Mouse (Mus musculus) neural tube, embryonic 12.5 days (tissue): Measurements from ENCODE around the gene Irs2. TPM values are rescaled to one million over a fixed set of nuclear protein-coding genes. Genes with fewer than 3 reads are reported as not detected.

Experiments used
- ATAC-seq: fragments of 200-750 bp; cut with Nextera tagmentation; 2 replicates; pipeline ENCODE4 v1.8.0; 2017; ENCODE audit warnings: low read depth, mild to moderate bottlenecking, moderate TSS enrichment, moderate library complexity; ENCODE audit not compliant: low FRiP score
- H3K27ac ChIP-seq: fragments of 300-500 bp; sonication (generic); 2 replicates; pipeline ENCODE4 v1.5.1; 2016
- H3K27me3 ChIP-seq: fragments of 300-500 bp; sonication (generic); replicated peaks from 2 replicates; pipeline ENCODE4 v1.6.1; 2016; ENCODE audit warnings: mild to moderate bottlenecking
- H3K36me3 ChIP-seq: fragments of 300-500 bp; sonication (generic); 2 replicates; pipeline ENCODE4 v1.6.1; 2016; ENCODE audit warnings: mild to moderate bottlenecking
- H3K4me1 ChIP-seq: fragments of 300-500 bp; sonication (generic); 2 replicates; pipeline ENCODE4 v1.6.1; 2016
- H3K4me2 ChIP-seq: fragments of 300-500 bp; sonication (generic); replicated peaks from 2 replicates; pipeline ENCODE4 v1.6.1; 2016; ENCODE audit warnings: mild to moderate bottlenecking
- H3K4me3 ChIP-seq: fragments of 300-500 bp; sonication (generic); 2 replicates; pipeline ENCODE4 v1.5.1; 2016
- H3K9ac ChIP-seq: fragments of 300-500 bp; sonication (generic); 2 replicates; pipeline ENCODE4 v1.6.1; 2016; ENCODE audit warnings: mild to moderate bottlenecking
- H3K9me3 ChIP-seq: fragments of 300-500 bp; sonication (generic); 2 replicates; pipeline ENCODE4 v1.6.1; 2016; ENCODE audit warnings: mild to moderate bottlenecking
- WGBS: fragments of 180-500 bp; shearing (Covaris S2); methylation state at CpG from one replicate; pipeline ENCODE4 v1.1.7; 2016; 5-methylcytosine and 5-hydroxymethylcytosine counted together
- polyA plus RNA-seq: library from polyadenylated mRNA; unstranded; fragments of >200 nt; fragmentation: Nextera tagmentation; extraction: Ambion mirVana; gene quantifications from 2 replicates; pipeline ENCODE4 v1.2.1, GENCODE M21; 2016

The Irs2 gene
- polyA plus RNA-seq, 1 experiment from 2014 or later: 9.5 TPM

GRCm38 (mm10) chr8:11036790-11037189, 28.5 kb upstream of the Irs2 start:
- Histone ChIP-seq H3K9me3 (no peaks in the 10 kb centered on the region), H3K4me3 (no peak overlapping the region), H3K4me1 (peaks cover 9% of the 10 kb centered on the region), H3K27ac (no peak overlapping the region), H3K9ac (no peak overlapping the region), H3K27me3 (no peaks in the 10 kb centered on the region), H3K4me2 (no peak overlapping the region), H3K36me3 (no peaks in the 10 kb centered on the region)
- WGBS: 89% methylated on average over 3 of the region's 3 CpGs
- 0 out of 2 replicates have a peak, but pooled peaks have one; percentile 15 for ATAC-seq

- Histone ChIP-seq H3K36me3 (no peaks in the 10 kb centered on the region), H3K27ac (no peak overlapping the region), H3K27me3 (no peaks in the 10 kb centered on the region; the same call in 1 of the 2 replicates), H3K4me3 (no peak overlapping the region), H3K4me1 (peaks cover 9% of the 10 kb centered on the region), H3K4me2 (peak overlapping the region; percentile 44), H3K9ac (no peak overlapping the region), H3K9me3 (no peaks in the 10 kb centered on the region)
- WGBS: 13% methylated on average over 19 of the region's 19 CpGs
- peak; percentile 79 for ATAC-seq
Observed at GRCm38 (mm10) chr8:11035628-11036416, 27.6 kb upstream of the Irs2 start.

GRCm38 (mm10) chr8:11024871-11025270, 16.6 kb upstream of the Irs2 start:
- ATAC-seq: no peak

GRCm38 (mm10) chr8:11020949-11021572, 12.8 kb upstream of the Irs2 start:
- Histone ChIP-seq H3K9ac (no peak overlapping the region), H3K4me3 (no peak overlapping the region), H3K36me3 (no peaks in the 10 kb centered on the region), H3K4me1 (no peaks in the 10 kb centered on the region), H3K9me3 (no peaks in the 10 kb centered on the region), H3K27me3 (no peaks in the 10 kb centered on the region), H3K4me2 (no peak overlapping the region), H3K27ac (no peak overlapping the region)
- 93% methylated on average over 9 of the region's 9 CpGs for WGBS
- ATAC-seq: no peak

More at GRCm38 (mm10) chr8:11024871-11025270, 16.6 kb upstream of the Irs2 start:
- Histone ChIP-seq H3K27me3 (no peaks in the 10 kb centered on the region), H3K4me1 (no peaks in the 10 kb centered on the region), H3K9ac (no peak overlapping the region), H3K4me3 (no peak overlapping the region), H3K27ac (no peak overlapping the region), H3K9me3 (no peaks in the 10 kb centered on the region), H3K36me3 (no peaks in the 10 kb centered on the region), H3K4me2 (no peak overlapping the region)
- WGBS: 66% methylated on average over 3 of the region's 3 CpGs

- ATAC-seq: no peak
- Histone ChIP-seq H3K9ac (no peak overlapping the region), H3K27ac (no peak overlapping the region), H3K4me2 (no peak overlapping the region), H3K4me3 (no peak overlapping the region), H3K4me1 (peaks cover 9% of the 10 kb centered on the region), H3K9me3 (no peaks in the 10 kb centered on the region), H3K27me3 (no peaks in the 10 kb centered on the region), H3K36me3 (no peaks in the 10 kb centered on the region)
- 85% methylated on average over 3 of the region's 3 CpGs for WGBS
Observed at GRCm38 (mm10) chr8:11015622-11016021, 7.4 kb upstream of the Irs2 start.

GRCm38 (mm10) chr8:11013258-11013657, 5.0 kb upstream of the Irs2 start:
- no peaks in the 10 kb centered on the region for H3K36me3 ChIP-seq
- H3K27me3 ChIP-seq: no peaks in the 10 kb centered on the region
- no peak overlapping the region for H3K9ac ChIP-seq
- 2% methylated on average over 6 of the region's 6 CpGs for WGBS
- peaks cover 18% of the 10 kb centered on the region for H3K4me1 ChIP-seq
- no peak overlapping the region for H3K4me2 ChIP-seq
- H3K27ac ChIP-seq: no peak overlapping the region
- no peak overlapping the region for H3K4me3 ChIP-seq
- no peaks in the 10 kb centered on the region for H3K9me3 ChIP-seq
- ATAC-seq: no peak

- Histone ChIP-seq H3K9ac (no peak overlapping the region), H3K27ac (no peak overlapping the region), H3K9me3 (no peaks in the 10 kb centered on the region), H3K36me3 (no peaks in the 10 kb centered on the region), H3K4me3 (no peak overlapping the region), H3K27me3 (no peaks in the 10 kb centered on the region), H3K4me2 (no peak overlapping the region), H3K4me1 (peaks cover 18% of the 10 kb centered on the region)
- 81% methylated on average over 3 of the region's 3 CpGs for WGBS
- ATAC-seq: no peak
Observed at GRCm38 (mm10) chr8:11011787-11012485, 3.7 kb upstream of the Irs2 start.

- ATAC-seq: no peak
- peak overlapping the region; percentile 81; the same call in 1 of the 2 replicates for H3K4me2 ChIP-seq
- peaks cover 27% of the 10 kb centered on the region for H3K4me1 ChIP-seq
- no peaks in the 10 kb centered on the region for H3K27me3 ChIP-seq
- H3K36me3 ChIP-seq: 0 out of 2 replicates have a peak, but pooled peaks cover 2% of the 10 kb centered on the region
- H3K27ac ChIP-seq: no peak overlapping the region
- no peak overlapping the region for H3K9ac ChIP-seq
- no peaks in the 10 kb centered on the region for H3K9me3 ChIP-seq
- WGBS: 15% methylated on average over 11 of the region's 11 CpGs
- H3K4me3 ChIP-seq: no peak overlapping the region
Observed at GRCm38 (mm10) chr8:11010913-11011605, 2.8 kb upstream of the Irs2 start.

GRCm38 (mm10) chr8:11010398-11010797, 2.1 kb upstream of the Irs2 start:
- Histone ChIP-seq H3K9ac (no peak overlapping the region), H3K4me2 (peak overlapping the region; percentile 81; the same call in 1 of the 2 replicates), H3K4me3 (no peak overlapping the region), H3K27me3 (no peaks in the 10 kb centered on the region), H3K4me1 (peaks cover 33% of the 10 kb centered on the region), H3K36me3 (peaks cover 4% of the 10 kb centered on the region; the same call in 1 of the 2 replicates), H3K27ac (no peak overlapping the region), H3K9me3 (no peaks in the 10 kb centered on the region)
- 48% methylated on average over 11 of the region's 11 CpGs for WGBS
- no peak for ATAC-seq

GRCm38 (mm10) chr8:11009431-11010071, 1.3 kb upstream of the Irs2 start:
- peak overlapping the region; percentile 88 for H3K4me3 ChIP-seq
- peak overlapping the region; percentile 89 for H3K9ac ChIP-seq
- H3K36me3 ChIP-seq: peaks cover 4% of the 10 kb centered on the region; the same call in 1 of the 2 replicates
- peak; percentile 54 for ATAC-seq
- peak overlapping the region; percentile 95 for H3K27ac ChIP-seq
- no peaks in the 10 kb centered on the region for H3K9me3 ChIP-seq
- H3K27me3 ChIP-seq: no peaks in the 10 kb centered on the region
- peak overlapping the region; percentile 81 for H3K4me2 ChIP-seq
- WGBS: under 1% methylated on average over 61 of the region's 62 CpGs
- peaks cover 42% of the 10 kb centered on the region for H3K4me1 ChIP-seq

GRCm38 (mm10) chr8:11008842-11009420, 673 bp upstream of the Irs2 start:
- H3K4me3 ChIP-seq: peak overlapping the region; percentile 88
- peak overlapping the region; percentile 89 for H3K9ac ChIP-seq
- no peaks in the 10 kb centered on the region for H3K27me3 ChIP-seq
- peaks cover 4% of the 10 kb centered on the region; the same call in 1 of the 2 replicates for H3K36me3 ChIP-seq
- under 1% methylated on average over 71 of the region's 73 CpGs for WGBS
- H3K4me1 ChIP-seq: peaks cover 48% of the 10 kb centered on the region
- H3K9me3 ChIP-seq: no peaks in the 10 kb centered on the region
- H3K4me2 ChIP-seq: peak overlapping the region; percentile 81
- H3K27ac ChIP-seq: peak overlapping the region; percentile 95
- ATAC-seq: peak; percentile 91
